Mouse (Mus musculus) midbrain, postnatal 0 days (tissue): ENCODE measurements at regions not wholly inside any gene's neighbourhood (a gene's known extent, or its start where the extent isn't known, plus 50 kb on each side); places are given as distances from the start of the nearest gene placed in this dataset.
"Not testable (repeated sequence)": the region's sequence is repeated elsewhere in the genome, so short reads cannot be mapped to it uniquely, and the experiment has no call there.

Experiments used
- ATAC-seq: fragments of 200-750 bp; cut with Nextera tagmentation; 2 replicates; pipeline ENCODE4 v1.8.0; 2017; ENCODE audit warnings: moderate number of reproducible peaks, mild to moderate bottlenecking, moderate TSS enrichment, moderate library complexity; ENCODE audit not compliant: low FRiP score
- DNase-seq: peaks from one replicate; pipeline ENCODE4 v3.0.0-alpha.2; 2015; ENCODE audit warnings: low spot score
- H3K27ac ChIP-seq: fragments of 300-500 bp; sonication (generic); 2 replicates; pipeline ENCODE4 v1.5.1; 2014; ENCODE audit warnings: low read depth, mild to moderate bottlenecking, low read length, mixed read lengths
- H3K27me3 ChIP-seq: fragments of 300-500 bp; sonication (generic); 2 replicates; pipeline ENCODE4 v1.6.1; 2014; ENCODE audit warnings: low read length, control low read depth, mixed read lengths; ENCODE audit not compliant: insufficient read depth
- H3K36me3 ChIP-seq: fragments of 300-500 bp; sonication (generic); 2 replicates; pipeline ENCODE4 v1.6.1; 2014; ENCODE audit warnings: low read length, control low read depth, mixed read lengths; ENCODE audit not compliant: insufficient read depth
- H3K4me1 ChIP-seq: fragments of 300-500 bp; sonication (generic); 2 replicates; pipeline ENCODE4 v1.6.1; 2014; ENCODE audit warnings: mild to moderate bottlenecking, control low read depth, antibody characterized with exemption, low read length, mixed read lengths; ENCODE audit not compliant: insufficient read depth
- H3K4me2 ChIP-seq: fragments of 300-500 bp; sonication (generic); 2 replicates; pipeline ENCODE4 v1.6.1; 2014; ENCODE audit warnings: low read depth, mild to moderate bottlenecking, low read length, mixed read lengths; ENCODE audit not compliant: poor library complexity, severe bottlenecking
- H3K4me3 ChIP-seq: fragments of 300-500 bp; sonication (generic); 2 replicates; pipeline ENCODE4 v1.5.1; 2014; ENCODE audit warnings: low read depth, mild to moderate bottlenecking, low read length, moderate library complexity
- H3K9ac ChIP-seq: fragments of 300-500 bp; sonication (generic); replicated peaks from 2 replicates; pipeline ENCODE4 v1.6.1; 2014; ENCODE audit warnings: mild to moderate bottlenecking, low read length, moderate library complexity, mixed read lengths; ENCODE audit not compliant: poor library complexity, severe bottlenecking
- H3K9me3 ChIP-seq: fragments of 300-500 bp; sonication (generic); 2 replicates; pipeline ENCODE4 v1.6.1; 2016; ENCODE audit warnings: low read length, control low read depth
- CTCF ChIP-seq: IDR thresholded peaks from 2 replicates; pipeline ENCODE4 v1.5.1; 2016; ENCODE audit warnings: antibody characterized with exemption, mild to moderate bottlenecking
- WGBS: fragments of 180-500 bp; shearing (Covaris S2); extraction: QIAGEN DNeasy Blood & Tissue Kit; methylation state at CpG from one replicate; pipeline ENCODE4 v1.1.7; 2014; 5-methylcytosine and 5-hydroxymethylcytosine counted together

GRCm38 (mm10) chr16:49518844-49519243, 180.2 kb upstream of the Ift57 start:
- H3K27me3 ChIP-seq = no peaks in the 10 kb centered on the region
- TF ChIP-seq CTCF = no peak
- WGBS = 92% methylated on average over 3 of the region's 3 CpGs
- DNase-seq (no peak), ATAC-seq (no peak)
- no peaks in the 10 kb centered on the region for H3K4me1 ChIP-seq
- H3K4me3 ChIP-seq = no peak overlapping the region
- no peaks in the 10 kb centered on the region for H3K9me3 ChIP-seq
- H3K4me2 ChIP-seq = no peak overlapping the region
- no peak overlapping the region for H3K9ac ChIP-seq
- H3K36me3 ChIP-seq = no peaks in the 10 kb centered on the region
- H3K27ac ChIP-seq = no peak overlapping the region

GRCm38 (mm10) chr16:49520411-49520810, 178.6 kb upstream of the Ift57 start:
- Histone ChIP-seq H3K4me1 (no peaks in the 10 kb centered on the region), H3K27ac (no peak overlapping the region), H3K4me3 (no peak overlapping the region), H3K9me3 (no peaks in the 10 kb centered on the region), H3K9ac (no peak overlapping the region), H3K4me2 (no peak overlapping the region), H3K27me3 (no peaks in the 10 kb centered on the region), H3K36me3 (no peaks in the 10 kb centered on the region)
- TF ChIP-seq CTCF = no peak
- DNase-seq (no peak), ATAC-seq (no peak)
- WGBS = 64% methylated on average over 3 of the region's 3 CpGs

GRCm38 (mm10) chr16:49521685-49522084, 177.3 kb upstream of the Ift57 start:
- Histone ChIP-seq H3K4me1 (no peaks in the 10 kb centered on the region), H3K36me3 (no peaks in the 10 kb centered on the region), H3K4me2 (no peak overlapping the region), H3K9ac (no peak overlapping the region), H3K9me3 (no peaks in the 10 kb centered on the region), H3K4me3 (no peak overlapping the region), H3K27me3 (no peaks in the 10 kb centered on the region), H3K27ac (no peak overlapping the region)
- WGBS = 69% methylated on average over 2 of the region's 2 CpGs
- ATAC-seq (no peak), DNase-seq (no peak)
- no peak for TF ChIP-seq CTCF

- DNase-seq (no peak), ATAC-seq (no peak)
- TF ChIP-seq CTCF = no peak
- Histone ChIP-seq H3K9me3 (no peaks in the 10 kb centered on the region), H3K9ac (no peak overlapping the region), H3K27ac (no peak overlapping the region), H3K36me3 (no peaks in the 10 kb centered on the region), H3K4me1 (no peaks in the 10 kb centered on the region), H3K4me2 (no peak overlapping the region), H3K4me3 (no peak overlapping the region), H3K27me3 (no peaks in the 10 kb centered on the region)
- WGBS = 65% methylated on average over 5 of the region's 5 CpGs
These were observed 176.5 kb upstream of the Ift57 start for GRCm38 (mm10) chr16:49522576-49522975.

GRCm38 (mm10) chr16:49528618-49529017, 170.4 kb upstream of the Ift57 start:
- DNase-seq, H3K4me1 ChIP-seq, H3K36me3 ChIP-seq, H3K4me2 ChIP-seq, H3K9ac ChIP-seq, H3K27ac ChIP-seq, H3K27me3 ChIP-seq, ATAC-seq, H3K9me3 ChIP-seq, H3K4me3 ChIP-seq: not testable (repeated sequence)
- 85% methylated on average over 2 of the region's 2 CpGs for WGBS

GRCm38 (mm10) chr16:49529060-49529459, 170.0 kb upstream of the Ift57 start:
- peak; percentile 68 for TF ChIP-seq CTCF
- Histone ChIP-seq H3K36me3 (no peaks in the 10 kb centered on the region), H3K27ac (no peak overlapping the region), H3K4me1 (no peaks in the 10 kb centered on the region), H3K9me3 (no peaks in the 10 kb centered on the region), H3K27me3 (no peaks in the 10 kb centered on the region), H3K4me3 (no peak overlapping the region), H3K4me2 (no peak overlapping the region), H3K9ac (no peak overlapping the region)
- ATAC-seq (no peak), DNase-seq (peak; percentile 63)
- WGBS = 79% methylated on average over 2 of the region's 2 CpGs
